Mouse (Mus musculus) liver, postnatal 0 days (tissue): ENCODE measurements around the gene Gm42688. TPM values are rescaled to one million over a fixed set of nuclear protein-coding genes. Genes with fewer than 3 reads are reported as not detected.

Experiments
- ATAC-seq: fragments of 200-750 bp; cut with Nextera tagmentation; 2 replicates; pipeline ENCODE4 v1.8.0; 2017; ENCODE audit warnings: mild to moderate bottlenecking, moderate library complexity
- DNase-seq: peaks from one replicate; pipeline ENCODE4 v3.0.0-alpha.2; 2016
- H3K27ac ChIP-seq: fragments of 300-500 bp; sonication (generic); 2 replicates; pipeline ENCODE4 v1.5.1; 2014; ENCODE audit warnings: antibody characterized with exemption, moderate library complexity, mild to moderate bottlenecking, low read depth
- H3K27me3 ChIP-seq: fragments of 300-500 bp; sonication (generic); 2 replicates; pipeline ENCODE4 v1.6.1; 2014; ENCODE audit warnings: low read length, control low read depth, mixed read lengths; ENCODE audit not compliant: insufficient read depth
- H3K36me3 ChIP-seq: fragments of 300-500 bp; sonication (generic); replicated peaks from 2 replicates; pipeline ENCODE4 v1.6.1; 2014; ENCODE audit warnings: mild to moderate bottlenecking, control low read depth, low read length, moderate library complexity, mixed read lengths; ENCODE audit not compliant: insufficient read depth
- H3K4me1 ChIP-seq: fragments of 300-500 bp; sonication (generic); 2 replicates; pipeline ENCODE4 v1.6.1; 2014; ENCODE audit warnings: antibody characterized with exemption, mild to moderate bottlenecking, control low read depth; ENCODE audit not compliant: insufficient read depth
- H3K4me2 ChIP-seq: fragments of 300-500 bp; sonication (generic); 2 replicates; pipeline ENCODE4 v1.6.1; 2014; ENCODE audit warnings: low read depth, mild to moderate bottlenecking, low read length, moderate library complexity, mixed read lengths
- H3K4me3 ChIP-seq: fragments of 300-500 bp; sonication (generic); 2 replicates; pipeline ENCODE4 v1.5.1; 2014; ENCODE audit warnings: low read depth, low read length
- H3K9ac ChIP-seq: fragments of 300-500 bp; sonication (generic); replicated peaks from 2 replicates; pipeline ENCODE4 v1.6.1; 2014; ENCODE audit warnings: mild to moderate bottlenecking, moderate library complexity
- H3K9me3 ChIP-seq: fragments of 300-500 bp; sonication (generic); 2 replicates; pipeline ENCODE4 v1.6.1; 2016; ENCODE audit warnings: mild to moderate bottlenecking, control low read depth, low read length, mixed read lengths
- CTCF ChIP-seq: sonication (generic); IDR thresholded peaks from 2 replicates; pipeline ENCODE4 v1.5.1; 2016; ENCODE audit warnings: antibody characterized with exemption, low read depth
- EP300 ChIP-seq: IDR thresholded peaks from 2 replicates; pipeline ENCODE4 v1.6.1; 2016; ENCODE audit warnings: antibody characterized with exemption, low read depth, mild to moderate bottlenecking
- WGBS: fragments of 180-500 bp; shearing (Covaris S2); extraction: QIAGEN DNeasy Blood & Tissue Kit; methylation state at CpG from one replicate; pipeline ENCODE4 v1.1.7; 2014; ENCODE audit not compliant: insufficient replicate concordance; 5-methylcytosine and 5-hydroxymethylcytosine counted together
- polyA plus RNA-seq: library from polyadenylated mRNA; unstranded; fragments of >200 nt; fragmentation: Nextera tagmentation; extraction: Ambion mirVana; gene quantifications from 2 replicates; pipeline ENCODE4 v1.2.1, GENCODE M21; 2015

Gm42688 gene
- polyA plus RNA-seq, 1 experiment from 2014 or later, result 0.92 TPM

DNA sequence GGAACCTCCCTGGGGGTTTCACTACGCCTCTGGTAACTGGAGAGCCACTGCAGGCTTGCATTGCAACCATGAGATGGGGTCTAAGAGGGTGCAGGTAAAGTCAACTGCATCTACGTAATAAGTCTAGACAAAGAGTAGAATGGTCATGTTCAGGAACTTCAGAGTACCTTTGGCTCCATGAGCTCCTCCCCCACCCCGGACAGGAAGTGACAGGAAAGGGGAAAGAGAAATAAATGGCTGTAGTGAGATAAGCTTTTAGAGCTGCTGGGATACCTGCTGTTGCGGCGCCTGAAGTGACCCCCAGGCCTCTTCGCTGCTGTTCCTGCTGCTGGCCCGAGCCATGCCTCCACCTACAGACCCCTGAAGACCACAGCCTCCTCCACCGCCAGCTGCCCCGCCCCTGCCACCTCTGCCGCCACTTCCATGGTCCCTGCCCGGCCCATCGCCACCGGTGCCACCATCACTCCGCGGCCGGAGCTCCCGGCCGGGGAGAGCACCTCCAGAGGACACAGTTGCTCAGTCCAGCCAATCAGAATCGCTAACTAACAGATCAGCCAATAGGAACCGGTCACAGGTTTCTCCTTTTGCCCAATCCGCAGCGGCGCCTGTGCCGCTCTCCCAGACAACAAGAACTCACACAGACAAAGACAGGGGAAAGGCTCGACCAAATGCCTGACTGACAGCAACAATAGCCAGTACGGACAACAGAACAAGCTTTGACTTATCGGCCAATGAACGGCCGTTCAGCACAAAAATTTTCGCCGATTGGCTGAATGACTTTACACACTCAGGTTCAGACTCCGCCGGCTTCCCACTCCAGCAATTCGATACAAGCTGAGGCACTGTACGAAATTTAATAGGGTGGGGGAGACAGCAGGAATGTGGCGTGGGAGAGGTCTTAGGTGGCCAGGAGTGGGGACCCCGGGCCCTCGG is 19.8 kb downstream of the Gm42688 start, which contains the start of gene Wbp1:
Wbp1 (minus strand) TSS at position 630 of the 933 bp plus-strand sequence.
- peak; percentile 91 for ATAC-seq
- H3K27me3 ChIP-seq, result no peaks in the 10 kb centered on the region
- peaks cover 43% of the 10 kb centered on the region for H3K4me1 ChIP-seq
- WGBS, result 1% methylated on average over 38 of the region's 38 CpGs
- peak; percentile 92 for DNase-seq
- TF ChIP-seq EP300 (no peak), CTCF (no peak)
- peaks cover 11% of the 10 kb centered on the region for H3K36me3 ChIP-seq
- no peaks in the 10 kb centered on the region for H3K9me3 ChIP-seq
- peak within 1 kb of the TSS; percentile 77 for H3K27ac ChIP-seq
- peak within 1 kb of the TSS; percentile 78 for H3K9ac ChIP-seq
- peak within 1 kb of the TSS; percentile 85 for H3K4me2 ChIP-seq
- peak within 1 kb of the TSS; percentile 64 for H3K4me3 ChIP-seq

- H3K4me1 ChIP-seq, result peaks cover 40% of the 10 kb centered on the region
- DNase-seq, result no peak
- H3K4me2 ChIP-seq, result peak overlapping the region; percentile 85
- H3K27ac ChIP-seq, result peak overlapping the region; percentile 77
- H3K9me3 ChIP-seq, result no peaks in the 10 kb centered on the region
- H3K36me3 ChIP-seq, result peaks cover 11% of the 10 kb centered on the region
- ATAC-seq, result peak; percentile 36
- no peak for TF ChIP-seq CTCF
- no peak for TF ChIP-seq EP300
- 3% methylated on average over 35 of the region's 52 CpGs for WGBS
- H3K9ac ChIP-seq, result peak overlapping the region; percentile 78
- no peaks in the 10 kb centered on the region for H3K27me3 ChIP-seq
- peak overlapping the region; percentile 64 for H3K4me3 ChIP-seq
Observed at GRCm38 (mm10) chr6:83121863-83122710, 20.7 kb downstream of the Gm42688 start.

DNA sequence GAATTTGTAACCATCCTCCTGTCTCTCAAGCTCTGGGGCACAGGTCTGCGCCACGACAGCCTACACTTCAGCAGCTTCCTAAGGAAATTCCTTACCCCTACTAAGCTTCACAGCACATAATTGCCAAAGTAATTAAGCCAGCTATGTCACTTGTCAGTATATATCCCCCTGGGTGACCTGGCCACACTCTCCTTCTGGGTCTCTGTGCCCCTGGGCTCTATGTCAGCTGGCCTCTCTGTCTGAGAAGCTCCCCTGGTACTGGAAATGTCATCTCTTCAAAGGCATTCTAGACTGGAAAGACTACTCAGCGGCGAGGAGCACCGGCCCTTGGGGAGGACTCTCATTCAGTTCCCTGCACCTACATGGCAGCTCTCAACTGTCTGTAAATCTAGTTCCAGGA is 21.5 kb downstream of the Gm42688 start:
- 94% methylated on average over 5 of the region's 5 CpGs for WGBS
- DNase-seq (no peak), ATAC-seq (no peak)
- peaks cover 40% of the 10 kb centered on the region for H3K4me1 ChIP-seq
- no peaks in the 10 kb centered on the region for H3K27me3 ChIP-seq
- H3K9me3 ChIP-seq, result no peaks in the 10 kb centered on the region
- TF ChIP-seq EP300 (no peak), CTCF (no peak)
- no peak overlapping the region for H3K4me3 ChIP-seq
- H3K4me2 ChIP-seq, result peak overlapping the region; percentile 85
- H3K9ac ChIP-seq, result no peak overlapping the region
- no peak overlapping the region for H3K27ac ChIP-seq
- peaks cover 8% of the 10 kb centered on the region for H3K36me3 ChIP-seq

- H3K4me1 ChIP-seq, result peaks cover 37% of the 10 kb centered on the region
- H3K4me2 ChIP-seq, result peak overlapping the region; percentile 97
- H3K9me3 ChIP-seq, result no peaks in the 10 kb centered on the region
- H3K36me3 ChIP-seq, result 0 out of 2 replicates have a peak, but pooled peaks cover 3% of the 10 kb centered on the region
- peak overlapping the region; percentile 74 for H3K9ac ChIP-seq
- H3K27me3 ChIP-seq, result no peaks in the 10 kb centered on the region
- peak; percentile 20 for ATAC-seq
- under 1% methylated on average over 30 of the region's 30 CpGs for WGBS
- TF ChIP-seq EP300 (peak; percentile 82), CTCF (no peak)
- H3K27ac ChIP-seq, result peak overlapping the region; percentile 65
- H3K4me3 ChIP-seq, result peak overlapping the region; percentile 76
- peak; percentile 92 for DNase-seq
Observed at GRCm38 (mm10) chr6:83124851-83125312, 23.5 kb downstream of the Gm42688 start.

DNA sequence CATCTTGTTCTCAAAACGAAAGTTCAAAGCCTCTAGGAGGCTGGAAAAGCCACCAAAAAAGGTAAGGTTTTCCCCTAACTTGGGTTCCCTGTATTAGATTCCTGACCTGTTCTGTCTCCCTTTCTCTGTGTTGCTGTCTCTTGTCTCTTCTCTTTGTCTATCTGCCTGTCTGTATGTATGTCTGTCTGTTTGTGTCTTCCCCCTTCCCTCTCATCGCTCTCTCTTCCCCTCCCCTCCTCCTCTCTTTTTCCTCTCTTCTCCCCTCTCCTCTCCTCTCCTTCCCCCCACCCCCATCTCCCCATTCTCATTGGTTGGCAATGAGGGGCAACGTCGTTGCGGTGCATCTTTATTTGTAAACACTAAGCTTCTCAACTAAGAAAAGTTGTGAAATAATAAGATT is 23.9 kb downstream of the Gm42688 start, which contains the start of gene Ino80b:
Ino80b (minus strand) TSS at position 101 of the 400 bp plus-strand sequence.
- DNase-seq (no peak), ATAC-seq (no peak)
- Histone ChIP-seq H3K4me2 (peak within 1 kb of the TSS; percentile 97), H3K4me3 (peak within 1 kb of the TSS; percentile 76), H3K27me3 (no peaks in the 10 kb centered on the region), H3K27ac (peak within 1 kb of the TSS; percentile 65), H3K4me1 (peaks cover 33% of the 10 kb centered on the region), H3K9me3 (no peaks in the 10 kb centered on the region), H3K36me3 (0 out of 2 replicates have a peak, but pooled peaks cover 3% of the 10 kb centered on the region), H3K9ac (peak within 1 kb of the TSS; percentile 74)
- TF ChIP-seq EP300, result no peak
- TF ChIP-seq CTCF, result no peak
- 27% methylated on average over 5 of the region's 5 CpGs for WGBS

DNA sequence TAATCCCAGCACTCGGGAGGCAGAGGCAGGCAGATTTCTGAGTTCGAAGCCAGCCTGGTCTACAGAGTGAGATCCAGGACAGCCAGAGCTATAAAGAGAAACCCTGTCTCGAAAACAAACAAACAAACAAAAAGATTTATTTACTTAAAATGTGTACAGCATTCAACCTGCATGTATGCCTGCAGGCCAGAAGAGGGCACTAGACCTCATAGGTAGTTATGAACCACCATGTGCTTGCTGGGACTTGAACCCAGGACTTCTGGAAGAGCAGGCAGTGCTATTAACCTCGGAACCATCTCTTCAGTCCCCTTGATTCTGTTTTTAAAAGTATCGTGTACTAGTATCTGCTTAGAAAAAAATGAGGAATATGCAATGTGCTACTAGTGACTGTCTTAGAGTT is 26.0 kb downstream of the Gm42688 start:
- Histone ChIP-seq H3K36me3 (0 out of 2 replicates have a peak, but pooled peaks cover 3% of the 10 kb centered on the region), H3K27me3 (no peaks in the 10 kb centered on the region), H3K4me1 (peaks cover 27% of the 10 kb centered on the region), H3K27ac (no peak overlapping the region), H3K4me2 (no peak overlapping the region), H3K9me3 (no peaks in the 10 kb centered on the region), H3K4me3 (no peak overlapping the region), H3K9ac (no peak overlapping the region)
- DNase-seq (no peak), ATAC-seq (no peak)
- TF ChIP-seq CTCF, result peak; percentile 58
- TF ChIP-seq EP300, result no peak
- 83% methylated on average over 5 of the region's 5 CpGs for WGBS
